Mouse (Mus musculus) small intestine, adult 2 months (tissue): ENCODE measurements at regions not wholly inside any gene's neighbourhood (a gene's known extent, or its start where the extent isn't known, plus 50 kb on each side); places are given as distances from the start of the nearest gene placed in this dataset.

Source experiments
- H3K27ac ChIP-seq: fragments of 200-500 bp; 2 replicates; pipeline ENCODE4 v1.5.1; 2012; ENCODE audit warnings: low read depth, low read length, control low read depth, inconsistent platforms; ENCODE audit not compliant: insufficient read depth
- H3K27me3 ChIP-seq: fragments of 200-500 bp; 2 replicates; pipeline ENCODE4 v1.6.1; 2012; ENCODE audit warnings: mild to moderate bottlenecking, moderate library complexity, low read length, inconsistent platforms; ENCODE audit not compliant: control insufficient read depth, insufficient read depth
- H3K36me3 ChIP-seq: fragments of 200-500 bp; 2 replicates; pipeline ENCODE4 v1.6.1; 2012; ENCODE audit warnings: mild to moderate bottlenecking, low read length, control low read depth, inconsistent platforms; ENCODE audit not compliant: control insufficient read depth, insufficient read depth
- H3K4me1 ChIP-seq: fragments of 200-500 bp; 2 replicates; pipeline ENCODE4 v1.6.1; 2012; ENCODE audit warnings: low read length, inconsistent platforms, mixed read lengths; ENCODE audit not compliant: control insufficient read depth, insufficient read depth, insufficient read length
- H3K4me3 ChIP-seq: fragments of 200-500 bp; 2 replicates; pipeline ENCODE4 v1.5.1; 2012; ENCODE audit warnings: low read depth, mild to moderate bottlenecking, control low read depth, inconsistent platforms, low read length, moderate library complexity
- CTCF ChIP-seq: fragments of 200-500 bp; IDR thresholded peaks from 2 replicates; pipeline ENCODE4 v1.5.1; 2012; ENCODE audit warnings: low read depth, mild to moderate bottlenecking, control low read depth, inconsistent platforms, low read length, moderate library complexity, mixed read lengths; ENCODE audit not compliant: insufficient replicate concordance, insufficient read length; ENCODE audit errors: extremely low read depth
- POLR2A ChIP-seq: fragments of 200-500 bp; IDR thresholded peaks from 2 replicates; pipeline ENCODE4 v1.6.1; 2012; ENCODE audit warnings: low read depth, mild to moderate bottlenecking, control low read depth, inconsistent platforms, low read length, moderate library complexity
- WGBS: fragments of 180-500 bp; shearing (Covaris S2); methylation state at CpG from one replicate; pipeline ENCODE4 v1.1.7; 2018; 5-methylcytosine and 5-hydroxymethylcytosine counted together

DNA sequence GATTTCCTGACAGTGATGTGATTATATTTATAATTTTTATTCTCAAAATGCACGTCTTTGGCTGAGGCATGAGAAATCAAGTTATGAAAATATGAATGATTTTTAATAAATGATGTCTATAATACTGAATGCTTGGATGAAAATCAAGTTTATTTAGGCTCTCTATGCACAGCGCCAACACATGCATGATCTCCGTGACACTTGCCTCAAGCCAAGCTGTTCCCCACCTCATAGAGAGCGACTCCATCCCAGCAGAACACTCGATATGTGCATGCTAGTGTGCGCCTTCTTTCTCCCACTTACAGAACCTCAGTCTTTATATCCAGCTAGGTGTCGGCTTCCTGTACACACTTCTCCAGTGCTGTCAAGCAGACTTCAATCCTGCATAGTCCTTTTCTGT lies 139.8 kb upstream of the Gm9833 start:
- H3K4me1 ChIP-seq = no peaks in the 10 kb centered on the region
- H3K4me3 ChIP-seq = no peak overlapping the region
- TF ChIP-seq CTCF (no peak), POLR2A (no peak)
- H3K36me3 ChIP-seq = no peaks in the 10 kb centered on the region
- WGBS = 72% methylated on average over 7 of the region's 7 CpGs
- no peak overlapping the region for H3K27ac ChIP-seq
- no peaks in the 10 kb centered on the region for H3K27me3 ChIP-seq

DNA sequence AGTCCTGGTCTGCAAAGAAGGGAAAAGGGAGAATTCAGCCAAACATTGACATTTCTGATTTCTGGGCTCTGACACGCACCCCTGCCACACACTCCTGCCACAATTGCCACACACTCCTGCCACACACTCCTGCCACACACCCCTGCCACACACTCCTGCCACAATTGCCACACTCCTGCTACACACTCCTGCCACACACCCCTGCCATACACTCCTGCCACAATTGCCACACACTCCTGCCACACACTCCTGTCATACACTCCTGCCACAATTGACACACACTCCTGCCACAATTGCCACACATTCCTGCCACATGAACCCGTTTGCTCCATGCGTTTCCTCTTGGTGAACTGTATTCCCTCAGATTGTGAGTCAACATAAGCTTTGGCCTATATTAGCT lies 130.0 kb upstream of the Gm9833 start:
- H3K27ac ChIP-seq = no peak overlapping the region
- H3K27me3 ChIP-seq = no peaks in the 10 kb centered on the region
- H3K36me3 ChIP-seq = no peaks in the 10 kb centered on the region
- H3K4me3 ChIP-seq = no peak overlapping the region
- H3K4me1 ChIP-seq = no peaks in the 10 kb centered on the region
- 79% methylated on average over 3 of the region's 3 CpGs for WGBS
- TF ChIP-seq POLR2A = no peak
- TF ChIP-seq CTCF = no peak

DNA sequence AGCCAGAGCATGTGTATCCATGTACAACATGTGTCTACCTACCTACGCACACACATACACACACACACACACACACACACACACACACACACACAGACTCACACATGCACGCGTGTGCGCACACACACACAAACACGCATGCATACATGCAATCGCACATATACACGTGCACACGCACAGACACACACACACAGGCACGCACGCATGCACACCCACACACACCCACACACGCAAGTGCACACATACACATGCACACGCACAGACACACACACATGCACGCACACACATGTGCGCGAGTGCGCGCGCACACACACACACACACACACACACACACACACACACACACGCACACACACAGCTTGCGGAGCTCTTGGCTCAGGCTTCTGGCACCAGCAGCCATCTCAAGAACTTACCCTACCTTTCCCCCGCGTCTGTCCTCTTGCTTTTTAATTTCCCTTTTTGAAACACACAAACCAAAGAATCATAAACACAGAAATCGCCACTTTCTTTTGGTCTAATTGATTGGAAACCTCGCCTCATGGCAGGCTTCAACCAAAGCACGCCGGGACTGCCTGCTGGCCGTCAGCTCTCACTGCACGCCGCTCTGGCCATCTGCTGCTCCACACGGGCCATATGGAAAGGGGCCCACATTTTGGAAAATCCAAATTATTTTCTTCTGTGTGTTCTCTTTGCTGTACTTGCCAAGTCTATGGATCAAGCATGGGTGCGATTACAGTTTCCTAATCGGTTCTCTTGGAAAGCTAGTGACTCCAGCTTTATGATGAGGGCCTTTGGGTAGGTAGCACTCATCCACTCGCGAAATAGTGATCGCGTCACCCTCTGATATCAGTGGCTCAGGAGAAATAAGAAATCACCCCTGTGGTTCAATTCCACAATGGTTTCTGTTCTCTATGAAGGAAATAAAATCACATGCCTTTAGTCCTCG lies 127.9 kb upstream of the Gm9833 start:
- Histone ChIP-seq H3K4me1 (no peaks in the 10 kb centered on the region), H3K27ac (no peak overlapping the region), H3K27me3 (no peaks in the 10 kb centered on the region), H3K36me3 (no peaks in the 10 kb centered on the region), H3K4me3 (no peak overlapping the region)
- WGBS = 92% methylated on average over 37 of the region's 37 CpGs
- TF ChIP-seq POLR2A (no peak), CTCF (no peak)

DNA sequence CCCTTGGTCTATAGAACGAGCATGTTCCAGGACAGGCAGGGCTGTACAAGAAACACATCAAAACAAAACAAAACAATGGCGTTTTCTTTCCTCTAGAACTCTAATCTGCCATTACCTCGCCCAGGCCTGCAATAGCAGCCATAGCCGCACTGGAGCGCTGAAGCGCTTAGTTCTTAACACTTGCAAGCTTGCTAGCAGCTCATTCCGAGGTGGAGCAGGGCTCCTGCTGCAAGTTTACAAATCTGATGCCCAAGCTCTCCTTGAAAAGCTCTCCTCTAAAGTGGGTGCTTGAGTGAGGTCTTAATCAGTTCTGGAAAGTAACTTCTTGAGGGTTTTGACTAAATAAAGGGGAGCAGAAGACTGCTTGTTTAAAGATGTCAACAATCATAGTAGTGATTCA lies 127.2 kb upstream of the Gm9833 start:
- Histone ChIP-seq H3K4me3 (no peak overlapping the region), H3K27ac (no peak overlapping the region), H3K27me3 (no peaks in the 10 kb centered on the region), H3K4me1 (no peaks in the 10 kb centered on the region), H3K36me3 (no peaks in the 10 kb centered on the region)
- TF ChIP-seq POLR2A (no peak), CTCF (no peak)
- WGBS = 52% methylated on average over 7 of the region's 7 CpGs
